Mouse (Mus musculus) heart, embryonic 12.5 days (tissue): ENCODE results near the gene Mt3. TPM values are rescaled to one million over a fixed set of nuclear protein-coding genes. Genes with fewer than 3 reads are reported as not detected.
"Not testable (repeated sequence)": the region's sequence is repeated elsewhere in the genome, so short reads cannot be mapped to it uniquely, and the experiment has no call there.

Experiments
- ATAC-seq: fragments of 200-750 bp; cut with Nextera tagmentation; 2 replicates; pipeline ENCODE4 v1.8.0; 2017; ENCODE audit warnings: moderate TSS enrichment, moderate library complexity; ENCODE audit not compliant: insufficient number of reproducible peaks, low FRiP score
- H3K27ac ChIP-seq: fragments of 300-500 bp; sonication (generic); 2 replicates; pipeline ENCODE4 v1.5.1; 2016; ENCODE audit warnings: mild to moderate bottlenecking, moderate library complexity; ENCODE audit not compliant: poor library complexity, severe bottlenecking
- H3K27me3 ChIP-seq: fragments of 300-500 bp; sonication (generic); replicated peaks from 2 replicates; pipeline ENCODE4 v1.6.1; 2016; ENCODE audit warnings: mild to moderate bottlenecking, moderate library complexity
- H3K36me3 ChIP-seq: fragments of 300-500 bp; sonication (generic); 2 replicates; pipeline ENCODE4 v1.6.1; 2016; ENCODE audit warnings: mild to moderate bottlenecking, moderate library complexity
- H3K4me1 ChIP-seq: fragments of 300-500 bp; sonication (generic); replicated peaks from 2 replicates; pipeline ENCODE4 v1.6.1; 2016; ENCODE audit warnings: mild to moderate bottlenecking
- H3K4me2 ChIP-seq: fragments of 300-500 bp; sonication (generic); 2 replicates; pipeline ENCODE4 v1.6.1; 2016; ENCODE audit warnings: mild to moderate bottlenecking, moderate library complexity
- H3K4me3 ChIP-seq: fragments of 300-500 bp; sonication (generic); 2 replicates; pipeline ENCODE4 v1.5.1; 2016; ENCODE audit warnings: mild to moderate bottlenecking
- H3K9ac ChIP-seq: fragments of 300-500 bp; sonication (generic); 2 replicates; pipeline ENCODE4 v1.6.1; 2016; ENCODE audit warnings: mild to moderate bottlenecking, moderate library complexity
- H3K9me3 ChIP-seq: fragments of 300-500 bp; sonication (generic); replicated peaks from 2 replicates; pipeline ENCODE4 v1.6.1; 2016; ENCODE audit warnings: mild to moderate bottlenecking, moderate library complexity
- WGBS: fragments of 180-500 bp; shearing (Covaris S2); methylation state at CpG from one replicate; pipeline ENCODE4 v1.1.7; 2016; 5-methylcytosine and 5-hydroxymethylcytosine counted together
- polyA plus RNA-seq: library from polyadenylated mRNA; unstranded; fragments of >200 nt; fragmentation: Nextera tagmentation; extraction: Ambion mirVana; gene quantifications from 2 replicates; pipeline ENCODE4 v1.2.1, GENCODE M21; 2016

The Mt3 gene
- polyA plus RNA-seq, 1 experiment from 2014 or later = 24.7 TPM

DNA sequence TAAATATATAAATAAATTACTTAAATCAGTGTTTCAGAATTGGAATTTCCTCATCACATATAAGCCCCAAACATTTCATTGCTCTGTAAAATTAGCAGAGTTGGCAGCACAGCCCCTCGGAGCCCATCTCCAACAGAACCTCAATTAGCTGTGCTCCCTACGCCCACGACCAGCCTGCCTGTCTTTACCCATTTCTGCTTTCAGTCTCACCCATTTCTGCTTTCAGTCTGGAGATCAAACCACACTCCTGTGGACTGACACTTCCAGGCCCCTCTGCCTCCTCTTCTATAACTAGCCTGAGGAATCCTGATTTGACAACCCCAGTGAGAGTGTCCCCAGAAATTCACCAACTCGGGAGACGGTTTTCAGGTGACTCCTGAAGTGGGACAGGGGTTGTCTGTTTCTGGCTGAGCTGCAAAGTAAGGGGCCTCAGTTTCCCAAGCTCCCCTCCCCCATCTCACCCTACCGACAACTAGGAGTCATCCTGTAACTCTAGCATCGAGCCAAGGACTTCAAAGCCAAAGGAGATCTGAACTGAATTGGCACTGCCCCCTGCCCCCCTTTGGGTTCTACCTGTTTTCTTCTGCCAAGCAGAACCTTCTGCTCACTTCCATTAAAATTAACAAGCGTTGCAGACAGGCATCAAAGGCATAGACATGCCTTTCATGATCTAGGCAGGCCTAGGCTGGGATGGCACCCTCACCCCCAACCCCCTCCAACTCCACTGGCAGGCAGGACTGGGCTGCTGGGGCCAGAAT lies 29.5 kb upstream of the Mt3 start:
- Histone ChIP-seq H3K36me3 (no peaks in the 10 kb centered on the region), H3K4me3 (no peak overlapping the region), H3K4me2 (no peak overlapping the region), H3K4me1 (peaks cover 5% of the 10 kb centered on the region; the same call in 1 of the 2 replicates), H3K27me3 (no peaks in the 10 kb centered on the region; the same call in 1 of the 2 replicates), H3K27ac (no peak overlapping the region), H3K9ac (no peak overlapping the region), H3K9me3 (no peaks in the 10 kb centered on the region)
- WGBS = 41% methylated on average over 8 of the region's 8 CpGs
- ATAC-seq = no peak

DNA sequence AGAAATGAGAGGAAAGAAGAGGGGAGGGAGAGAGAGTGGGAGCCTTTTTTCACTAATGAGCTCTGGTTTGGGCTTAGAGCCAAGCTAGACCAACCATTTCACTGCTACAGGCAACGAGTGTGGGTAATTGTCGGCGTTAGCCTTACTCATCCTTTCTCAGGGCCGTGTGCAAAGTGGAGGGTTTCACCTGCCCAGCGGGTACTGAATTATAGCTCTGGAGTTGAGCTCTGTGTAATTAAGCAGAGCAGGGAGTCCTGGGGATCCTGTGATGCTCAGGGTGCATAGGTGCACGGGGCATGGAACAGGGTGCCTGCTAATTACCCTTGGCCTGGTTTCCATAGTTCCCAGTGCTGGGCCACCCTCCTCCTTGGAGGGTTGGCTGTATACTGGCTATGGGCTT lies 24.7 kb upstream of the Mt3 start:
- Histone ChIP-seq H3K4me2 (no peak overlapping the region), H3K27ac (no peak overlapping the region), H3K9me3 (no peaks in the 10 kb centered on the region), H3K9ac (no peak overlapping the region), H3K4me1 (no peaks in the 10 kb centered on the region), H3K27me3 (no peaks in the 10 kb centered on the region; the same call in 1 of the 2 replicates), H3K36me3 (no peaks in the 10 kb centered on the region), H3K4me3 (no peak overlapping the region)
- no peak for ATAC-seq
- 79% methylated on average over 6 of the region's 6 CpGs for WGBS

DNA sequence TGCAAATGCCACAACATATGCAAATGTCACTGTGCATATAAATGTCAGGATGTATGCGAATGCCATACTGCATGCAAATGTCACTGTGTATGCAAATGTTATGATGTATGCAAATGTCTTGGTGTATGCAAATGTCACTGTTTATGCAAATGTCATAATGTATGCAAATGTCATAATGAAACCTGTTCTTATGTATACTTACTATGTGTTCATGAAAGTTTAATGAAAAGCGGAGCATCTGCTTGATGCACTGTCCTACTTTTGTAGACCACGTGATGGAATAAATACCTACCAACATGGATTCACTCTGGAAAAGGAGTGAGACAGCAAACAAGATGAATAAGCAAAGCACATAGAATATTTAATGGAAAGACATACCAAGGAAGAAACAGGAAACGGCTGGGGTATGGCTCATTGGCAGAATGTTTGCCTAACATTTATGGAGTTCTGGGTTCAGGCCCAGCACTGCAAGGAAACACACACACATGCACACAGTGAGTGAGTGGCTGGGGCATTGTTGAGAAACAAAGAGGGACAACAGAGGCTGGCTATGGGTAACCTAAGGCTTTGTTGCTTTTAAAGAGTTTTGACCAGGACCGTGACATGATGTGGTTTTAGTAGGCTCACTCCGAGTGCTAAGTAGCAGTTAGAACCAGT lies 23.1 kb upstream of the Mt3 start:
- Histone ChIP-seq H3K27me3 (no peaks in the 10 kb centered on the region; the same call in 1 of the 2 replicates), H3K36me3 (no peaks in the 10 kb centered on the region), H3K27ac (no peak overlapping the region), H3K9me3 (no peaks in the 10 kb centered on the region; the same call in 1 of the 2 replicates), H3K4me1 (no peaks in the 10 kb centered on the region), H3K4me3 (no peak overlapping the region), H3K4me2 (no peak overlapping the region), H3K9ac (no peak overlapping the region)
- 87% methylated on average over 6 of the region's 6 CpGs for WGBS
- ATAC-seq = no peak

DNA sequence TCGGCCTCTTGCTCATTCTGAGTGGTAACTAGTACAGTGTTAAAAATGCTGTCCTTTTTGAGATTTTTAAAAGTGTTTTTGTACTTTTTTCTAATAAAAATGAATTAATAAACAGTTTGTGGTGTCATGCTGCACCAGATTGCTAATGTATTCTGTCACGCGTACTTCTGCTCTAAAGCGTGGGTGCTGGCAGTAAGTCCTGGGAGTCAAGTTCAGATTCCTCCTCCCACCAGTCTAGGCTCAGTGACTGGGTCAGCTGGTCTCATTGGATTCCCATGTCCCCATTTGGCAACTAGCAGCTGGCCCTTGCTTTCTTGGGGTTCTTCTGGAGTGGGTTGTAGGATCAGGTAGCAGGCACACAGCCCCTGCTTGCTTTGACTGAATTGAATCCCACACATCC lies 22.3 kb upstream of the Mt3 start:
- Histone ChIP-seq H3K9ac (no peak overlapping the region), H3K4me3 (no peak overlapping the region), H3K4me2 (no peak overlapping the region), H3K4me1 (no peaks in the 10 kb centered on the region), H3K27me3 (no peaks in the 10 kb centered on the region), H3K36me3 (no peaks in the 10 kb centered on the region), H3K27ac (no peak overlapping the region), H3K9me3 (no peaks in the 10 kb centered on the region; the same call in 1 of the 2 replicates)
- no peak for ATAC-seq
- WGBS = 89% methylated on average over 4 of the region's 4 CpGs

DNA sequence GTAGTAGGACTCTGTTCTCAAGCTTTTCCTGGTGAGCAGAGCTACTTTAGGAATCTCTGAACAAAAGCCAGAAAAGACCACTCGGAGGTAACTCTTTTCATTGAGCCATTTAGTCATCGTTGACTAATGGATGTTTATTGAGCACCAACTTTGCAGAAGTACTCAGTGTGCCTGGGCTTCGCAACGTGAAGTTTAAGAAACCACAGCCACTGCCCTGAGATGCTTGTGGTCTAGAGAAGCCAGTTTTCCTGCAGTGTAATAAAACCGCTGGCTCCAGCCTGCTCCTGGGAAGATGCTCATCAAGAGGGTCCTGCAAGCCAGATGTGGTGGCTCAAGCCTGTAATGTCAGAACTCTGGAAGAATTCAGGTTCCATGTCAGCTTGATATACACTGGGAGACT lies 20.3 kb upstream of the Mt3 start:
- Histone ChIP-seq H3K4me3 (no peak overlapping the region), H3K27ac (no peak overlapping the region), H3K4me2 (no peak overlapping the region), H3K4me1 (no peaks in the 10 kb centered on the region), H3K9me3 (no peaks in the 10 kb centered on the region; the same call in 1 of the 2 replicates), H3K36me3 (no peaks in the 10 kb centered on the region), H3K9ac (no peak overlapping the region), H3K27me3 (no peaks in the 10 kb centered on the region)
- 76% methylated on average over 5 of the region's 5 CpGs for WGBS
- no peak for ATAC-seq

DNA sequence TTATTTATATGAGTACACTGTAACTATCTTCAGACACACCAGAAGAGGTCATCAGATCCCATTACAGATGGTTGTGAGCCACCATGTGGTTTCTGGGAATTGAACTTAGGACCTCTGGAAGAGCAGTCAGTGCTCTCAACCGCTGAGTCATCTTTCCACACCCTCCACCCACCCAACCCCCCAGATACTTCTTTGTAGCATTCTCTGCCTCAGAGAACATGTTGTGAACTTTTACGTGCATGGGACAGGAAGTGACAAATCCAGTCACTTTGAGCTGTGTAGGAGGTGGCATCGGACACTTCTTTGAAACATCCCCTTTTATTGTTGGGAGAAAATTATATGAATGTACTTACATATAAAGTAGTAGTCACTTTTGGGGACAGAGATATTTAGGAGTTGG lies 17.8 kb upstream of the Mt3 start:
- not testable (repeated sequence) for ATAC-seq, H3K27ac ChIP-seq, H3K36me3 ChIP-seq, H3K9me3 ChIP-seq, H3K4me2 ChIP-seq, H3K27me3 ChIP-seq, H3K4me3 ChIP-seq, H3K4me1 ChIP-seq, H3K9ac ChIP-seq
- WGBS = 52% methylated on average over 3 of the region's 3 CpGs

DNA sequence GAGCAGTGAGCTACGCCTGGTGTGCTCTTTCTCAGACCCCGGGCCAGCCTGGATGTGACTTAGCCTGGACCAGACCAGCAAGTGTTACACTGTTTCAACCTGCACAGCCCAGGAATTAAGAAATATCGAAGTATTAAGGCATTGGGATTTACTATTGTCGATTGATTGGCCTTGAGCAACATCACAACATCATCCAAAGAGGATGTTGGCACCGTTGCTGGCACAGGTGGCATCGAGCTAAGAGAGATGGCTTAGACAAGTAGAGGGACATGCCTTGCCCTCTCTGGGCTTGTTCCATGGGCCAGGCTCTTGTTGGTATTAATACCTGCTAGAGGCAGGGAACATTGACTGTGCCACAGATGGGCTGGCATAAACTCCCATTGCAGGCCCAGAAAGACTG lies 16.9 kb upstream of the Mt3 start:
- no peak overlapping the region for H3K27ac ChIP-seq
- 79% methylated on average over 6 of the region's 6 CpGs for WGBS
- H3K4me3 ChIP-seq = no peak overlapping the region
- H3K4me1 ChIP-seq = no peaks in the 10 kb centered on the region
- no peaks in the 10 kb centered on the region; the same call in 1 of the 2 replicates for H3K9me3 ChIP-seq
- H3K4me2 ChIP-seq = no peak overlapping the region
- H3K9ac ChIP-seq = no peak overlapping the region
- peaks cover 8% of the 10 kb centered on the region; the same call in 1 of the 2 replicates for H3K27me3 ChIP-seq
- H3K36me3 ChIP-seq = no peaks in the 10 kb centered on the region
- ATAC-seq = no peak

DNA sequence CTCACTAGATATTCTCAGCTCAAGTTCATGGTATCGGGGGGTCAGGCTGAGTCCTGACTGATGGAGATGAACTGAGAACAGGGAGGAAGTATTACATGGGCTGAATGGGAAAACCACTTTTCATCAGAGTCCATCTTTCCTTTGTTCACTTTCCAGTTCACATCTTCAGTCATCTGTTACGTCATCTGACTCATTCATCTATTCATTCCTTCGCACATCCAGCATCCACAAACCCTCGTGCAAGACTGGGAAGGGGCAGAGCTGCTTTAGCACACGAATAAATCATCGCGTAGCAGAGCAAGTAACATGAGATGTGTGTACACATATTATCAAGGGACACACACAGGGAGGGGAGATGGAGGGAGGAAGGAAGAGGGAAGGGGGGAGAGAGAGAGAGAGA lies 16.2 kb upstream of the Mt3 start:
- H3K9ac ChIP-seq = no peak overlapping the region
- H3K4me2 ChIP-seq = no peak overlapping the region
- H3K9me3 ChIP-seq = no peaks in the 10 kb centered on the region; the same call in 1 of the 2 replicates
- ATAC-seq = no peak
- H3K27me3 ChIP-seq = peaks cover 8% of the 10 kb centered on the region; the same call in 1 of the 2 replicates
- H3K4me1 ChIP-seq = no peaks in the 10 kb centered on the region
- 76% methylated on average over 7 of the region's 7 CpGs for WGBS
- no peak overlapping the region for H3K4me3 ChIP-seq
- no peak overlapping the region for H3K27ac ChIP-seq
- no peaks in the 10 kb centered on the region for H3K36me3 ChIP-seq

DNA sequence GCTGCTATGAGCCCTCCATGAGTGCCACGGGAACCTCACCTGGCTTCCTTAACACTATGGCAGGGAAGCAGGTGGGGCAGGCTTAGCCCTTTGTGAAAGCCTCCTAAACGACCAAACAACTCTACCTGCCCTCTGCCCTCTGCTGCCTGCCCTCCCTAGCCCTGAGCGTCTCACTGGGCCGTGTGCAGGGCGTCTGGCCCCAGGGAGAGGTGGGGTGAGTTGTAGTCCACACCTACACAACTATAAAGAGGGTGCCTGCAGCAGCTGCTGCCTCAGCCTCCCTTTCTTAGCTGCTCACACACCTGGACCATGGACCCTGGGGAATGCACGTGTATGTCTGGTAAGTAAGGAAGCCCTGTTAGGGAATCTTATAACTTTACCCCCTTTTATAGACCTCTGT lies 15.5 kb upstream of the Mt3 start, which contains the start of gene Mt4:
Gene Mt4, plus strand, starts transcription at position 265 of the 400 bp plus-strand sequence.
- Histone ChIP-seq H3K9me3 (peaks cover 4% of the 10 kb centered on the region; the same call in 1 of the 2 replicates), H3K4me2 (no peak within 1 kb of the TSS), H3K4me1 (no peaks in the 10 kb centered on the region), H3K27ac (no peak within 1 kb of the TSS), H3K9ac (no peak within 1 kb of the TSS), H3K27me3 (peaks cover 8% of the 10 kb centered on the region; the same call in 1 of the 2 replicates), H3K4me3 (no peak within 1 kb of the TSS), H3K36me3 (no peaks in the 10 kb centered on the region)
- ATAC-seq = no peak
- 56% methylated on average over 6 of the region's 6 CpGs for WGBS

DNA sequence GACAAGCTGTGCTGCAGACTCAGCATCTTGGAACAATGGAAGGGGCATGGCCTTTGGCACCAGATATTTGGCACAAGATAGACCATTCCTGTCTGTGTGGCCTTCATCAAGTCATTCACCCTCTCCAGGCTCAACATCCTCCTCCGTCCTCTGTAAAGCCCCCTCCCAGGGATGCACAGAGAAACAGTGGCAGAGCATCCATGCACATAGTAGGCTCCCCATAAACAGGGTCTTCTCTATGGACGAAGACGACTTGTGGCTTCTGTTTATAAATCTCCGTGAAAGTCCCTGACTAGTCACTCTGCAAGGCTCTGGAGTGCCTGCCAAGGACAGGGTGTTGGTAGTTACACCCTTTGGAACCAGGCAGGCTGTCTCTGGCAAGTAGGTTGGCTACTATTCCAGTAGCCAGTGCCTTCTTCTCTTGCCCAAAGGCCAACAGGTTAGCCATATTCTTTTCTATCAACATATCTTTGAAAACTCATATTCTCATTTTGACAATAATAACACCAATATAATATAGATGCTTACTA lies 12.1 kb upstream of the Mt3 start:
- Histone ChIP-seq H3K27ac (no peak overlapping the region), H3K27me3 (peaks cover 8% of the 10 kb centered on the region; the same call in 1 of the 2 replicates), H3K36me3 (no peaks in the 10 kb centered on the region), H3K4me2 (no peak overlapping the region), H3K4me3 (no peak overlapping the region), H3K9ac (no peak overlapping the region), H3K9me3 (0 out of 2 replicates have a peak, but pooled peaks cover 5% of the 10 kb centered on the region), H3K4me1 (no peaks in the 10 kb centered on the region)
- 84% methylated on average over 4 of the region's 4 CpGs for WGBS
- ATAC-seq = no peak

DNA sequence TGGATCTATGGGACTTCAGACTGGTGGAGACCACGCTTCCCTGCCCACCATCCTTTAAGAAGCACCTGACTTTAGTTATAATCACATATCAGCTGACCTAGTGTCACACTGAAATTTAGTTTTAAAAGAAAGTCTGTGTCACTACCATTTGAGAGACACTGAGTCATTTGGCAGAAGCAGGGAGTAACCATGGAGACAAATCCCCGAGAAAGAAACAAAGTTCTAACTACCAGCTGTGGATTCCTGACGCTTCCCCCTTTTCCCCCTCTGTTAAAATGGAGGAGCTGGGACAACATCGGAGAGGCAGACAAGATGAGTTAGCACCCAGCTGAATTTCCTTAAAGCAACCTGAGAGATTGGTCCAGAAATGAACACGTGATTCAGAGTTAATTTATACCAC lies 4.2 kb upstream of the Mt3 start:
- WGBS = 49% methylated on average over 5 of the region's 5 CpGs
- Histone ChIP-seq H3K36me3 (no peaks in the 10 kb centered on the region), H3K4me1 (peaks cover 10% of the 10 kb centered on the region; the same call in 1 of the 2 replicates), H3K9me3 (no peaks in the 10 kb centered on the region), H3K9ac (no peak overlapping the region), H3K4me3 (no peak overlapping the region), H3K27ac (no peak overlapping the region), H3K4me2 (no peak overlapping the region), H3K27me3 (peaks cover 20% of the 10 kb centered on the region)
- no peak for ATAC-seq
